Mouse (Mus musculus) limb, embryonic 10.5 days (tissue): ENCODE measurements around the gene Cse1l. TPM values are rescaled to one million over a fixed set of nuclear protein-coding genes. Genes with fewer than 3 reads are reported as not detected.

Source experiments
- DNase-seq: peaks from one replicate; pipeline ENCODE4 v3.0.0-alpha.2; 2017; ENCODE audit warnings: low spot score
- H3K27ac ChIP-seq: fragments of 300-500 bp; sonication (generic); 2 replicates; pipeline ENCODE4 v1.5.1; 2016; ENCODE audit warnings: mild to moderate bottlenecking
- H3K27me3 ChIP-seq: fragments of 300-500 bp; sonication (generic); 2 replicates; pipeline ENCODE4 v1.6.1; 2016; ENCODE audit warnings: low read depth, mild to moderate bottlenecking; ENCODE audit not compliant: poor library complexity, severe bottlenecking
- H3K36me3 ChIP-seq: fragments of 300-500 bp; sonication (generic); 2 replicates; pipeline ENCODE4 v1.6.1; 2016; ENCODE audit warnings: mild to moderate bottlenecking, moderate library complexity
- H3K4me1 ChIP-seq: fragments of 300-500 bp; sonication (generic); 2 replicates; pipeline ENCODE4 v1.6.1; 2016
- H3K4me3 ChIP-seq: fragments of 300-500 bp; sonication (generic); 2 replicates; pipeline ENCODE4 v1.5.1; 2016; ENCODE audit warnings: mild to moderate bottlenecking, moderate library complexity
- H3K9me3 ChIP-seq: fragments of 300-500 bp; sonication (generic); replicated peaks from 2 replicates; pipeline ENCODE4 v1.6.1; 2016; ENCODE audit warnings: mild to moderate bottlenecking
- WGBS: fragments of 180-500 bp; shearing (Covaris S2); methylation state at CpG from one replicate; pipeline ENCODE4 v1.1.7; 2016; 5-methylcytosine and 5-hydroxymethylcytosine counted together
- polyA plus RNA-seq: library from polyadenylated mRNA; unstranded; fragments of >200 nt; fragmentation: Nextera tagmentation; extraction: Ambion mirVana; gene quantifications from 2 replicates; pipeline ENCODE4 v1.2.1, GENCODE M21; 2016

Cse1l gene
- polyA plus RNA-seq, 1 experiment from 2014 or later = 211 TPM

DNA sequence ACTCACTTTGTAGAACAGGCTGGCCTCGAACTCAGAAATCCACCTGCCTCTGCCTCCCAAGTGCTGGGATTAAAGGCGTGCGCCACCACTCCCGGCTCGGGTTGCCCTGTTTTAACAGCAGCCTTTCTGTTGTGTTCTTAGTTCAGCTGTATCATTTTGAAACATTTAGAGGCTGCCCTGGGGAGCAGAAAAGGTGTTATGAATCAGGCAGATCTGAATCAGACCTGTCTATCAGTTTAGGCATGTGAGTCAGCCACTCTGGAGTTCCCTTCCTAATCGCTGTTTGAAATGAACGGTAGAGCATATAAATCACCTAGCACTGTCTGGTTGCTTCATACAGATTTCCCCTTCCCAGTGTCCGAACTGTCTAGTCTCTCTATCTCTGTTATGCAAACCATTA, 4.7 kb downstream of the Cse1l start:
- DNase-seq = no peak
- no peak overlapping the region for H3K27ac ChIP-seq
- peaks cover 11% of the 10 kb centered on the region for H3K4me1 ChIP-seq
- peaks cover 57% of the 10 kb centered on the region for H3K36me3 ChIP-seq
- no peak overlapping the region for H3K4me3 ChIP-seq
- 94% methylated on average over 8 of the region's 8 CpGs for WGBS
- no peaks in the 10 kb centered on the region for H3K27me3 ChIP-seq
- H3K9me3 ChIP-seq = no peaks in the 10 kb centered on the region

DNA sequence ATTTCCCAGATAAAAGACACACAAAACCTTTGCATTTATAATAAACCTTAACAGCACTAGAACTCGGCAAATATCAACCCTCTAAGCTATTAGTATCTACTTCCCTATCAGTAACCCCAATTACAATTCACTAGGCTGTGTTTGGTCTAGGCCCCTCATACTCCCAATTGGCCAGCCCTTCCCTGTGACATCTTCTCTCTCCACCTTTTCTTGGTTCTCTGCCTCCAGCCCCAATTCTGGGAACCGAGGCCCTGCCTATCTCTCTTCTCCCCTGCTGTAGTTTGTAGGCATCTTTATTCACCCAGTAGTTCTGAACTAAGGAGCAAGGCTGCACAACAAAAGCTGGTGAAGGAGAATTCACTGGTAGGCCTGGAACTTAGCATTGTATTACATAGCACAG, 18.1 kb downstream of the Cse1l start:
- 92% methylated on average over 2 of the region's 2 CpGs for whole genome bisulfite sequencing
- H3K36me3 ChIP-seq = peaks cover 98% of the 10 kb centered on the region
- H3K4me3 ChIP-seq = no peak overlapping the region
- no peak overlapping the region for H3K27ac ChIP-seq
- no peak for DNase-seq
- H3K4me1 ChIP-seq = no peaks in the 10 kb centered on the region
- H3K9me3 ChIP-seq = no peaks in the 10 kb centered on the region
- no peaks in the 10 kb centered on the region for H3K27me3 ChIP-seq

DNA sequence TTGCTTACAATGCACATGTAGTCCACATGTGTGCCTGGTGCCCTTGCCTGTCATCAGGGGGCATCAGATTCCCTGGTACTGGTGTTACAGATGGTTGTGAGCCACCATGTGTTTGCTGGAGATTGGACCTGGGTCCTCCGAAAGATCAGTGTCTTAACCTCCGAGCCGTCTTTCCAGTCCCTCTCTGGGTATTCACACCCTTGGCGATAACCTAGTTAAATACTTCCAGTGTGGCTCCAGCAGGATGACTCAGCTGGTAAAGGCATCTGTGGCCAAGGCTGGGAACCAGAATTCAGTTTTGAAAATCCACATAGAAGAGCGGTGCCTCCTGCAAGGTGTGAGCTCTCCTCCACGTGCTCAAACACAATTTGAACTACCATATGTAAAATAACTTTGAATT, 28.1 kb downstream of the Cse1l start:
- H3K27ac ChIP-seq = no peak overlapping the region
- H3K27me3 ChIP-seq = no peaks in the 10 kb centered on the region
- no peaks in the 10 kb centered on the region for H3K9me3 ChIP-seq
- 94% methylated on average over 6 of the region's 6 CpGs for WGBS
- no peak for DNase-seq
- no peaks in the 10 kb centered on the region for H3K4me1 ChIP-seq
- peaks cover 97% of the 10 kb centered on the region for H3K36me3 ChIP-seq
- no peak overlapping the region for H3K4me3 ChIP-seq

DNA sequence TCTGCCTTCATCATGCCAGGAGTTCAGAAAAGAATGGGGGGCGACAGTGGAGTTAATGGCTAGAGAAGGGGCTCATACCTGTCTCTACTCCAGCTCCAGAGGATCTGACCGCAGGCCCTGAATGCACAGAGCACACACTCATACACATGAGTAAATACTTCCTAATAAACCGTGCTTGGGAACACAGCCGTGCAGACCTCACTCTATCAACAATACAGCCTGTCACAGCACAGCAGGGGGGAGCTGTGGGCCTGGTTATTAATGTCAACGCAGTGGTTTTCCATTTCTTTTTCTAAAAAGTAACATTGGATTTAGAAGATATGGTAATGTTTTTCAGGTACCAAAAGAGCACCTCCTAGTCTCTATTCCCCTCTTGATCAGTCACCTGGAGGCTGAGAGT, 28.6 kb downstream of the Cse1l start:
- Histone ChIP-seq H3K4me1 (no peaks in the 10 kb centered on the region), H3K36me3 (peaks cover 97% of the 10 kb centered on the region), H3K9me3 (no peaks in the 10 kb centered on the region), H3K4me3 (no peak overlapping the region), H3K27me3 (no peaks in the 10 kb centered on the region), H3K27ac (no peak overlapping the region)
- no peak for DNase-seq
- 87% methylated on average over 5 of the region's 5 CpGs for WGBS

DNA sequence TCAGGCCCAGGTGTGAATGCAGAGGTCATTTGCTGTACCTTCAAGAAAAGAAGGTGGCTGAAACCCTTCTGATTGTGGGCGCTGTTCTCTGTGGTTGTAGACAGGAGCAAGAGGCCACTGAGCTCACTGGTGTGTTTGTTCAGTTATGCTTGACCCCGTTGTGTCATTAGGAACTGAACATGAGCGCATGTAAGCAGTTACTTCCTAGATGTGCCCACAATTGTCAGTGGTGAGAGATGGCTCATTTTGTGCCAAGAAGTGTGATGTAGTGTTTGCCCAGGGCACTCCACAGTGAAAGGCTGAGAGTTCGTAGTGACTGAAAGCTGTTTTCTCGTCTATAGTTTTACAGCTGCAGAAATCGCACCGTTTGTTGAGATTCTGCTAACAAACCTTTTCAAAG, 29.7 kb downstream of the Cse1l start:
- 93% methylated on average over 7 of the region's 7 CpGs for WGBS
- no peaks in the 10 kb centered on the region for H3K27me3 ChIP-seq
- no peak for DNase-seq
- no peaks in the 10 kb centered on the region for H3K4me1 ChIP-seq
- H3K36me3 ChIP-seq = peaks cover 97% of the 10 kb centered on the region
- H3K27ac ChIP-seq = no peak overlapping the region
- no peak overlapping the region for H3K4me3 ChIP-seq
- H3K9me3 ChIP-seq = no peaks in the 10 kb centered on the region

DNA sequence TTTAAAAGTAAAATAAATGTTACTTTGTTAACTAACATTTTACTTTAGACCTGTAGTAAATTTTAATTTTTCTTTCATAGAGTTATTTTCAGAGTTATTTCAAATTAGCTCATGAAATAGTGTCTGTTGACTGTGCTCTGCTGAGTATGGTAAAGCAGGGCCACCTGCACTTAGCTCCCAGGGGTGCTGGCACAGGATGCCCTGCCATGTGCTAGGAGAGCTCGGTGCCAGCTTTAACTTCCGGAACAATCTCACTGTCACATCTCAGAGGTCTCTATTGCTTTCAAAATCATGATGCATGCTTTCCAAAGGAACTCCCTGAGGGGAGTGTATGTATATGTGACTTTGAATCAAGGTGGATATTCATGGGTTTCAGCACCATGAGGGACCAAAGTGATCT, 30.3 kb downstream of the Cse1l start:
- Histone ChIP-seq H3K4me1 (no peaks in the 10 kb centered on the region), H3K4me3 (no peak overlapping the region), H3K27me3 (no peaks in the 10 kb centered on the region), H3K9me3 (no peaks in the 10 kb centered on the region), H3K27ac (no peak overlapping the region), H3K36me3 (peaks cover 97% of the 10 kb centered on the region)
- 95% methylated on average over 2 of the region's 2 CpGs for WGBS
- DNase-seq = no peak

DNA sequence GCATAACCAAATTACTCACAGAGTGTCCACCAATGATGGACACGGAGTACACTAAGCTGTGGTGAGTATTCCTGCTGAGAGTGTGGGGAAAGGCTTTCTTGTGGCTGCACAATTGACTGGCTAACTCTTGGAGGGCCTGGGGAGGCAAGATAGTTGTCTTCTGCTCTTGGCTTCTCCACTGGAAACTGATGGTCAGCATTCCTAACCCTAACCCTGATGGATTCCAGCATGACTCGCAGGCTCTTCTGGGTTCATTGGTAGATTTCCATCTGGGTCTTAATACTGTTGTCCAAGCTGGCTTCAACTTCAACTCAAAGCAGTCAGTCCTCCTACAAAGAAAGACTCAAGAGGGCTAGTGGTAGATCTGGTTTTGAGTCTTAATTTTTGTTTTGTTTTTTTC, 37.3 kb downstream of the Cse1l start:
- H3K4me1 ChIP-seq = no peaks in the 10 kb centered on the region
- no peak overlapping the region for H3K27ac ChIP-seq
- no peaks in the 10 kb centered on the region for H3K27me3 ChIP-seq
- H3K36me3 ChIP-seq = peaks cover 100% of the 10 kb centered on the region
- WGBS = 92% methylated on average over 2 of the region's 2 CpGs
- H3K9me3 ChIP-seq = no peaks in the 10 kb centered on the region
- no peak overlapping the region for H3K4me3 ChIP-seq
- no peak for DNase-seq

DNA sequence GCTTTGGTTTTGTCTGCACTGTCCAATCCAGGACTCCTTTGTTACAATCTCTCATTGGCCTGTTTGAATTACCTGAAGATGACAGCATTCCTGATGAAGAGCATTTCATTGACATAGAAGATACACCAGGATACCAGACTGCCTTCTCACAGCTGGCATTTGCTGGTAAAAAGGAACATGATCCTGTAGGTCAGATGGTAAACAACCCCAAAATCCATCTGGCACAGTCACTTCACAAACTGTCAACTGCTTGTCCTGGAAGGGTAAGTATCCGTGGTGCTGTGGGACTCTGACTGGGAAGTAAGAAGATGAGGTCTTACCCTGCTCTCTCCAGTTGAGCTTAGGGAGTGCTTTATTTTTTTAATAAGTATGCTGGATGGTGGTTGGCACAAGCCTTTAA, 38.5 kb downstream of the Cse1l start:
- no peak for DNase-seq
- WGBS = 85% methylated on average over 1 of the region's 1 CpGs
- H3K36me3 ChIP-seq = peaks cover 100% of the 10 kb centered on the region
- no peaks in the 10 kb centered on the region for H3K9me3 ChIP-seq
- no peak overlapping the region for H3K4me3 ChIP-seq
- no peaks in the 10 kb centered on the region for H3K4me1 ChIP-seq
- H3K27me3 ChIP-seq = no peaks in the 10 kb centered on the region
- no peak overlapping the region for H3K27ac ChIP-seq

DNA sequence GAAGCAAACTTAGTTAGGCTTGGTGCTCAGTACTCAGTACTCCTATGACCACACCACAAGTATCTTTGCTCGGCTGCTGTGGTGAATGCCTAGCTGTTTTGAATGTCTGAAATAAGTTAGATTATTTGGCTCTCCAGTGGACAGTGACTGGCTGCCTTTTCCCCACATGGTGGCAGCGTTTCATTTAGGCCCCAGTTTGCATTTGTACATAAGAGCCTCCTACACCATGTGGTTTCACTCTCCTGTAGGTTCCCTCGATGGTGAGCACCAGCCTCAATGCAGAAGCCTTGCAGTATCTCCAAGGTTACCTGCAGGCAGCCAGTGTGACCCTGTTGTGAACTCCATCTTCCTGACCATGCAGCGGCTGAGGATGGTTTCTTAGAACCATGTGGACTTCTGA, 39.6 kb downstream of the Cse1l start:
- no peaks in the 10 kb centered on the region for H3K4me1 ChIP-seq
- H3K36me3 ChIP-seq = peaks cover 100% of the 10 kb centered on the region
- H3K9me3 ChIP-seq = no peaks in the 10 kb centered on the region
- WGBS = 71% methylated on average over 4 of the region's 4 CpGs
- DNase-seq = peak; percentile 42
- H3K27me3 ChIP-seq = no peaks in the 10 kb centered on the region
- no peak overlapping the region for H3K4me3 ChIP-seq
- no peak overlapping the region for H3K27ac ChIP-seq

DNA sequence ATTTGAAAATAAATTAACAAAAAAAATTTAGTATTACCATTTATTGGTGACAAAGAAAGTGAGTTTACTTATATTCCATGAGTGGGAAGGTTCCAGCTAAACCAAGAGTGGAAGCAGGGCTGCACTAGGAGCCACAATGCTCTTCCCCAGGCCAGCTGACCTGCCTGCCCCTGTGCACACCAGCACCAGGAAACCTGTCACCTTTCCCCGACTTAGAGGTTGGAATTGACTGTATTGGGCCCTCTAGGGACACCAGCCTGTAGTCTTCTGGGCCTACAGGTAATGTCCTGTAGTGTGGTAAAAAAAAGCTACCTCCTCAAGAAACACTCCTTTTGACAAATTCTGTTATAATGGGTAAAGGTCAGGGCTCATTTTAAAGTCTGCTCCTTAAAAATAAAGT, 42.4 kb downstream of the Cse1l start:
- peaks cover 100% of the 10 kb centered on the region for H3K36me3 ChIP-seq
- no peak overlapping the region for H3K4me3 ChIP-seq
- H3K9me3 ChIP-seq = no peaks in the 10 kb centered on the region
- H3K27ac ChIP-seq = no peak overlapping the region
- H3K27me3 ChIP-seq = no peaks in the 10 kb centered on the region
- no peaks in the 10 kb centered on the region for H3K4me1 ChIP-seq
- DNase-seq = no peak
- WGBS = 69% methylated on average over 1 of the region's 1 CpGs

DNA sequence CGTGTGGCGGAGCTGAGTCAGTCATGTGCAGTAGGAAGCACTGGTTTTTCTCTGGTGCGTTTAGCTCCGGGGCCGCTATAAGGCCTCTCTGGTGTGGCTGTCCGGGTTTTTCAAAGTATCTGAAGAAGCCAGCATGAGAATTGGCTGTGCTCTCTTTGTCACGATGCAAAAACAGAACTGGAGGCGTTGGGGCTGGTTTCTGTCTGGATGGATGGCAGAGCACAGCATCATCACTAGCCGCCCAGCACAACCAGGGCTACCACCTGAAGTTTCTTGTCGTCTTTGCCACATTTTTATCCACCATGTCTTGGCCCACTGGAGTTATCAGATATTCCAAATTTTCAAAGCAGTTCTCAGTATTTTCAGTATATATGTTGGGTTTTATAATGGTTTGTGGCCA, 43.1 kb downstream of the Cse1l start:
- 93% methylated on average over 10 of the region's 10 CpGs for WGBS
- no peaks in the 10 kb centered on the region for H3K27me3 ChIP-seq

DNA sequence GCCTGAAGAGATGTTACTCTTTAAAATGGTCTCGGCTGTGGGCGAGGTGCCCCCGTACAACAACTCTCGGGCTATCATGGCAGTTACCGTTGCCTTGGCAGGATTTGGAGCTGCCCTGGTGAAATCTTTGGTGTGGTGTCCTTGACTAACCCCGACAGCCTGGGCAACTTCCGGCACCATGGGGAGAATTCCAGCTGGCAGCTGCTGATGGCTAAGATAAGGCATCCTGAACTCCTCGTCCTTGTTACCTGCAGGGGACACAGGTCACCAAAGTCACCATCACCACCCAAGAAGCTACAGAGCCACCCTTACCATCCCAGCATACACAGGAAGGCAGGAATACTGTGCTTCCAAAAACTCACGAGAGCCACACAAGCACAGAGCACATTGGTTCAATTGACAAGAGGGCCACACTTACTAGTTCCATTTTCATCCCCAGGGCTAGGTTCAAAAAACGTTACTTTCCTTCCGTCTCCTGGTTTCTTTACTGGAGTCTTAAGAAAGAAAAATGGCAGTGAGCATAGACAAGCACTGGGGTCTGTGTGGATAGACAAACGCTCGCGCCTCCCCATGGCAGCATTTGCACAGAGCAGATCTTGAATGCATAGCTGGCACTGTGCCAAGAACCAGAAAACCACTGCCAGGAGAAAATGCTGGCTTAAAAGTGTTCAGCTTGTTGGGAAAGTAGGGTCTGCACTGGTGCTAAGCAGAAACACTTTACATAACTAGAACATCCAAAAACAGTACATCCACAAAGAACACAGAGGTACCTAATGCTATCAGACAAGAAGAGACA, 45.2 kb downstream of the Cse1l start:
- DNase-seq = no peak
- Histone ChIP-seq H3K27me3 (no peaks in the 10 kb centered on the region), H3K9me3 (no peaks in the 10 kb centered on the region), H3K36me3 (peaks cover 100% of the 10 kb centered on the region), H3K27ac (no peak overlapping the region), H3K4me3 (no peak overlapping the region), H3K4me1 (no peaks in the 10 kb centered on the region)
- WGBS = 91% methylated on average over 14 of the region's 14 CpGs

More for the DNA sequence above, 43.1 kb downstream of the Cse1l start:
- Histone ChIP-seq H3K36me3 (peaks cover 100% of the 10 kb centered on the region), H3K9me3 (no peaks in the 10 kb centered on the region), H3K27ac (no peak overlapping the region), H3K4me3 (no peak overlapping the region), H3K4me1 (no peaks in the 10 kb centered on the region)
- no peak for DNase-seq

DNA sequence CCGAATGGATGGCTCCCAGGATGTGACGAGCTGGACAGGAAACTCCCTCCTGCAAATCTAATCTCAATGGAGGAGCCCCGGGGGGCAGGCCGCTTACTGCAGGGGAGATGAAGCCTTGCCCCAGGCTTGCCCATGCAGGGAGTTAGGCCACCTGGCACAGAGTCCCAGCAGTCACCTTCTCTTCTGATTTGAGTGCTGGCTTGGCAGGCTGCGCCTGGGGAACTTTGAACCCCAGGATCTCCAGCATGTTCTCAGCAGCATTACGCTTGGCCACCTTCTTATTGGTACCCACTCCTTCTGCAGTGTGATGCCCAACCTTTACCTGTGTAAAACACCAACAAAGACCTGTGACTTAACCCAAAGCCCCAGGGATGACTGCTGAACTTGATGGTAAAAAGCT, 46.3 kb downstream of the Cse1l start:
- Histone ChIP-seq H3K36me3 (peaks cover 100% of the 10 kb centered on the region), H3K27me3 (no peaks in the 10 kb centered on the region), H3K4me3 (no peak overlapping the region), H3K9me3 (no peaks in the 10 kb centered on the region), H3K4me1 (no peaks in the 10 kb centered on the region), H3K27ac (no peak overlapping the region)
- WGBS = 93% methylated on average over 6 of the region's 6 CpGs
- no peak for DNase-seq

DNA sequence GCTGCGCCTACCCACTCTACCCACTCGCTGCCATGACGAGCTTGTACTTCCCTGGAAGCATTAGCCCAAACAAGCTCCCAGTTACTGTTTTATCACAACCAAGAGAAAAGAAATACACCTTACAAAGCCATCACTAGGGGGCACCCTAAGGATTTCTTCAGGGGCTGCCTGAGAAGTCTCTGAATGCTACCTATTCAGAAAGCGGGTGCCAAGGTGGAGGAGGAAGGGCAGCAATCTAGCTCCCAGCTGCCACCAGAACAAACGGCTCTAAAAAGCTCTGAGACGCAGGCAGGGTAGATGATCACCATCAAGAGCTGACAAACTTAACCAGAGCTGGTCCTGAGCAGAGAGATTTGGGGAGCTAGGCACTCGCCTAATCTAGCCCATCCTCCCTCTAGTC, 51.0 kb downstream of the Cse1l start:
- Histone ChIP-seq H3K27me3 (no peaks in the 10 kb centered on the region), H3K27ac (no peak overlapping the region), H3K36me3 (peaks cover 97% of the 10 kb centered on the region), H3K9me3 (no peaks in the 10 kb centered on the region), H3K4me3 (no peak overlapping the region), H3K4me1 (no peaks in the 10 kb centered on the region)
- WGBS = 66% methylated on average over 7 of the region's 7 CpGs
- no peak for DNase-seq
